Mouse (Mus musculus): ENCODE measurements at regions not wholly inside any gene's neighbourhood (a gene's known extent, or its start where the extent isn't known, plus 50 kb on each side); places are given as distances from the start of the nearest gene placed in this dataset.
"Not testable (repeated sequence)": the region's sequence is repeated elsewhere in the genome, so short reads cannot be mapped to it uniquely, and the experiment has no call there.

DNA sequence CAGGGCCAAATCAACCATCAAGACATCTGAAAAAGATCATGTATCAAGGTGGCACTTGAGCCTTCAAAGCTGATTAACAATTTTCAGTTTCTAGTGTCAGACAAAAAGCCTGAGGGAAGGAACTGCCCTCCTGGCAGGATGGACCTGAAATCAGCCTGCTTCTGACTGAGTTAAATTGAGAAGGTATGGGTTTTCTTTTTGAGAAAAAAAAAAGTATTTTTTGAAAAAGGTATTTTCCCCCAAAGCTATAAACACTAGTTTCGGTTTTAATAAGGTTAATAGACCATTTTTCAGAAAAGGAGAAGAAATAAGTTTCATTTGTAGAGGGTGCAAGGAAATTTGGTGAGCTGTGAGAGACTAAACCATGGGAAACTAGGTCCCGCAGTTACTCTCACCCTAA lies 124.6 kb upstream of the Mrpl21 start:
- DNase-seq (ENCODE audit: low read depth): not testable (repeated sequence)

DNA sequence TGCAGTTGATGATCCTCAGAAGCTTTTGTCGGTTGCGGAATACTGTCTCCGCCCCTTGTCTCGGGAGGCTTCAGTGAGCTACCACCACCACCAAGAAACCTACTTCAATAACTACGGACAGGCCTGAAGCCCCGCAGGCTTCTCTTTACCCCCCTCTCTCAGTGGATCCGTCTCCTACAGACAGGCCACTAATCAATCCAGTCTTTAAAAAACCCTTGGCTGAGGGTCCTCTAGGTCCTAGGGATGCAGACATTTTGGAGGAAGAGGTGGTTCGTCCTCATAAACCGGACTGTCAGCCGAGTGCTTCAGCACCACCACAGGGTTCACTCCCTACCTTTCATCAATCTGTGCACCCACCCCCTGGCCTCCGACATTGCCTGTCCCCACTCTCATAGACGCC lies 123.4 kb upstream of the Mrpl21 start:
- DNase-seq (ENCODE audit: low read depth): no peak

DNA sequence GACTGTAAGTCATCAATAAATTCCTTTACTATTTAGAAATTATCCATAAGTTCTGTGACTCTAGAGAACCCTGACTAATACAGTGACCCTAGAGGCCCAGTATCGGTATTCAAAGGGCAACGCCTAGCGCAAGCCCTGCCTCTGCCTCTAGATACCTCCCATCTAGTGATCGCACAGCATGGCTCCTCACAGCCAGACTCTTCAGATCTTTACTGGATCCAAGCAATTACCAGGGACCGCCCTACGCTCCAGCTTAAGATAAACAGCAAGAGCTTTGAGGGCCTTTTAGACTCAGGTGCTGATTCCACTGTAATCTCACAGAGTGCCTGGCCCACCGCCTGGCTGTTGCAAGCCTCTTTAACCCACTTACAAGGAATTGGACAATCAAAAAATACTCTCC lies 115.0 kb upstream of the Mrpl21 start:
- no peak for DNase-seq (ENCODE audit: low read depth)

DNA sequence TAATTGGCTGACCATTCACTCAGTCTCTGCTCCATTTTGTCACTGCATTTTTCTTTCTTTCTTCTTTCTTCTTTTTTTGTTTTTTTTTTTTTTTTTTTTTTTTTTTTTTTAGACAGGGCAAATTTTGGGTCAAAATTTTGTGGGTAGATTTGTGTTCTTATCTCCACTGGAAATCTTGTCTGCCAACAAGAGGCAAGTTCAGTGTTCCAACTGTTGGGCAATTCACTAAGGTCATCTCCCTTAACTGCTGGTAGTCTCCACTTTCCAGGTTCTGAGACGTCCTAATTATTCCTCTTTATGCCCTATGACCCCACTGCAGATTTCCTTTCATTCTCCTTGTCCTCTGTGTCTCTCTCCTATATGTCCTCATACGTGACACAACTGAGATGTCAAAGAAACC lies 100.1 kb upstream of the Mrpl21 start:
- DNase-seq (ENCODE audit: low read depth): no peak

DNA sequence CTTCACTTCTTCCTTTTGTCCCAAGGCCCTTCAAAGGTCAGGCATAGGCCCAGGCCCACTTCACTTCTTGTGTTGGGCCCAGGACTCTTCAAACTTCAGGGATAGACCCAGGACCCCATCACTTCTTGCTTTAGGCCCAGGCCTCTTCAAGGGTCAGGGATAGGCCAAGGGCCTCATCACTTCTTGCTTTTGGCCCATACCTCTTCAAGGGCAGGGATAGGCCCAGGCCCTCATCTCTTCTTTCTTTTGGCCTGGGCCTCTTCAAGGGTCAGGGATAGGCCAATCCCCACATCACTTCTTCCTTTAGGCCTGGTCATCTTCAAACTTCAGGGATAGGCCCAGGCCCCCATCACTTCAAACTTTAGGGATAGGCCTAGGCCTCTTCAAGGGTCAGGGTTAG lies 90.1 kb upstream of the Mrpl21 start:
- DNase-seq (ENCODE audit: low read depth): no peak

DNA sequence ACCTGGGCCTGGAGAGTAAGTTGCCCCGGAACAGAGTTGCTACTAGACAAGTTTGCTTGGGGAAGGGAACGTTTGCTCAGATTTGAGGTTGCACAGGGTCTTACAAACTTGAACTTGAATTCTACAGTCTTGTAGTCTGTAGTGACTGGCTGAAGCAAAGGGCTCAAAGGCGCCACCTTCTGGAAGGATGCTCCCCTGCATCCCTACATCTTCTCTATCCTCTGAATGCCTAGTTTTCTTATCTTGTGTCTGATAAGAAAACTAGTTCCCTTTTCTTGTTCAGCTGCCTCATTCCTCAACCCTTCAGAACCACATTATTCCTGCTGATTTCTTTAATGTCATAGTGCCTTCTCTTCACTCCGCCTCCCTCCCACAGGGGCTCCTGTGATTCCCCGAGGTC lies 78.2 kb upstream of the Mrpl21 start:
- DNase-seq (ENCODE audit: low read depth): not testable (repeated sequence)

DNA sequence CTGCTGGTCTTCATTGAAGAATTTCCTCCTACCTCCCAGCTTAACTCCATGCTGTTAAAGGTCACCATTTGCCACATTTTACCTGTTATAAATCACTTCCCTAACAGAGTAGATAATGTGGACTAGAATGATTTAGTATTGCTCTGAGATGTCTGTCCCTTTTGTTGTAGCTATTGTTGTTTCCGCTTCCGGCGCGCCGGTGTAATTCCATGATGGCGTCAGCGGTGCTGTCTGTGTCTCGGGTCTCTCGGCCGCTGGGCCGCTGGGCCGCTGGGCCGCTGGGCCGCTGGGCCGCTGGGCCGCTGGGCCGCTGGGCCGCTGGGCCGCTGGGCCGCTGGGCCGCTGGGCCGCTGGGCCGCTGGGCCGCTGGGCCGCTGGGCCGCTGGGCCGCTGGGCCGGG lies 77.3 kb upstream of the Mrpl21 start:
- not testable (repeated sequence) for DNase-seq (ENCODE audit: low read depth)

DNA sequence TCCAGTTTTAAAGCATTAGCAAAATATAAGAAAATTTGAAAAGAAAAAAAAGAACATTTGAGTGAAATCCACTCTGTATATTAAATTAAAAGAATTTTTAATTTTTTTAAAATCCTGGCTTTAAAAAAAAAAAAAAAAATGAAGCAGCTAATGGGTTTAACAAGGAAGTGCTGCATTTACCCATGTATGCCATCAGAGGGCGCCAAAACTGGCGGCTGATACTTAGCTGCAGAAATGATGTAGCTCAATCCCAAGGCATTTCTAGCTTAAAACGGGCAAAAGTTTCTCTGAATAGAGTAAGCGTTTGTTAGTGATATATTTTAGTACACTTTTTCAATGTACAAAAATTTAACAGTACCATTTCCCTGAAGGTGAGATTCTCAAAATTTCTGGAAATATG lies 74.4 kb upstream of the Mrpl21 start:
- DNase-seq (ENCODE audit: low read depth): peak; percentile 37

Measured in fibroblast of lung, adult 2 months (primary cell).